Mouse (Mus musculus) bone marrow macrophage, adult 2 months (primary cell): ENCODE measurements around the gene Grwd1. TPM values are rescaled to one million over a fixed set of nuclear protein-coding genes. Genes with fewer than 3 reads are reported as not detected.
A peak's percentile ranks its signal among the peaks of the same experiment; 100 is the strongest.

Experiments used
- H3K27ac ChIP-seq: 2 replicates; pipeline ENCODE4 v1.5.1; 2012; ENCODE audit warnings: low read depth, low read length; ENCODE audit not compliant: insufficient read depth
- H3K4me1 ChIP-seq: 2 replicates; pipeline ENCODE4 v1.6.1; 2012; ENCODE audit warnings: low read length; ENCODE audit not compliant: control insufficient read depth, insufficient read depth
- H3K4me3 ChIP-seq: 2 replicates; pipeline ENCODE4 v1.5.1; 2012; ENCODE audit warnings: mild to moderate bottlenecking, low read length, moderate library complexity; ENCODE audit not compliant: insufficient read depth
- CTCF ChIP-seq: IDR thresholded peaks from 2 replicates; pipeline ENCODE4 v1.5.1; 2012; ENCODE audit warnings: low read depth, mild to moderate bottlenecking, low read length, moderate library complexity
- POLR2A ChIP-seq: IDR thresholded peaks from 2 replicates; pipeline ENCODE4 v1.6.1; 2012; ENCODE audit warnings: mild to moderate bottlenecking, low read depth, low read length, borderline replicate concordance
- polyA plus RNA-seq: library from polyadenylated mRNA; stranded (reverse); fragments of >200 nt; gene quantifications from 2 replicates; pipeline ENCODE4 v1.2.4, GENCODE M21; 2012; ENCODE audit not compliant: missing spikeins, insufficient read depth, insufficient read length

Grwd1 gene
- polyA plus RNA-seq, 1 experiment = 4.4 TPM

GRCm38 (mm10) chr7:45779081-45779641 is 51.6 kb downstream of the Grwd1 start:
- peaks cover 11% of the 10 kb centered on the region for H3K4me1 ChIP-seq
- H3K4me3 ChIP-seq = peak overlapping the region; percentile 0
- no peak overlapping the region for H3K27ac ChIP-seq
- TF ChIP-seq CTCF (no peak), POLR2A (no peak)

- H3K27ac ChIP-seq = no peak overlapping the region
- H3K4me3 ChIP-seq = no peak overlapping the region
- TF ChIP-seq POLR2A (no peak), CTCF (no peak)
- peaks cover 5% of the 10 kb centered on the region; the same call in 1 of the 2 replicates for H3K4me1 ChIP-seq
Observed at GRCm38 (mm10) chr7:45775237-45775636, 55.5 kb downstream of the Grwd1 start.

Other genes starting within 250 kb of the Grwd1 start
- gene Fgf21, start 215.5 kb downstream of the Grwd1 start, polyA plus RNA-seq = not detected in 2 replicates
- gene Fut1, start 213.7 kb downstream of the Grwd1 start, polyA plus RNA-seq = not detected in 2 replicates
- not detected in 2 replicates for gene Izumo1, start 209.1 kb downstream of the Grwd1 start, polyA plus RNA-seq
- 0.40 TPM in 1 of 2 replicates, not detected in the other for gene Rasip1, start 203.5 kb downstream of the Grwd1 start, polyA plus RNA-seq
- not detected in 2 replicates for gene Mamstr, start 191.0 kb downstream of the Grwd1 start, polyA plus RNA-seq
- gene Fut2, start 164.6 kb downstream of the Grwd1 start, polyA plus RNA-seq = not detected in 2 replicates
- not detected in 2 replicates for gene Ntn5, start 146.9 kb downstream of the Grwd1 start, polyA plus RNA-seq
- gene Sec1, start 136.5 kb downstream of the Grwd1 start, polyA plus RNA-seq = not detected in 2 replicates
- gene Car11, start 131.1 kb downstream of the Grwd1 start, polyA plus RNA-seq = 1.3 and 1.9 TPM in 2 replicates
- 85.2 and 85.6 TPM in 2 replicates for gene Dbp, start 125.9 kb downstream of the Grwd1 start, polyA plus RNA-seq
- gene Rpl18, start 115.5 kb downstream of the Grwd1 start, polyA plus RNA-seq = 802 and 833 TPM in 2 replicates
- gene Sphk2, start 112.9 kb downstream of the Grwd1 start, polyA plus RNA-seq = 51.2 and 56.1 TPM in 2 replicates
- not detected in 2 replicates for gene Fam83e, start 109.7 kb downstream of the Grwd1 start, polyA plus RNA-seq
- gene Spaca4, start 105.1 kb downstream of the Grwd1 start, polyA plus RNA-seq = not detected in 2 replicates
- gene Lmtk3, start 47.2 kb downstream of the Grwd1 start, polyA plus RNA-seq = 0.16 TPM in 1 of 2 replicates, not detected in the other
- 1.5 TPM in 1 of 2 replicates, not detected in the other for gene Sult2b1, start 46.3 kb downstream of the Grwd1 start, polyA plus RNA-seq
- gene Cyth2, start 16.4 kb downstream of the Grwd1 start, polyA plus RNA-seq = 63.7 and 68.8 TPM in 2 replicates
- not detected in 2 replicates for gene Kcnj14, start 6.2 kb downstream of the Grwd1 start, polyA plus RNA-seq
- gene Kdelr1, start 41.8 kb upstream of the Grwd1 start, polyA plus RNA-seq = 169 and 174 TPM in 2 replicates
- 0.24 and 0.34 TPM in 2 replicates for gene Grin2d, start 47.4 kb upstream of the Grwd1 start, polyA plus RNA-seq
- 1.1 TPM in 1 of 2 replicates, not detected in the other for gene Syngr4, start 65.8 kb upstream of the Grwd1 start, polyA plus RNA-seq
- gene Tmem143, start 66.0 kb upstream of the Grwd1 start, polyA plus RNA-seq = 15.1 and 18.9 TPM in 2 replicates
- gene Emp3, start 90.5 kb upstream of the Grwd1 start, polyA plus RNA-seq = 635 and 697 TPM in 2 replicates
- 3.2 and 3.9 TPM in 2 replicates for gene Ccdc114, start 93.1 kb upstream of the Grwd1 start, polyA plus RNA-seq
- not detected in 2 replicates for gene Abcc6, start 199.4 kb upstream of the Grwd1 start, polyA plus RNA-seq
- gene Nomo1, start 202.8 kb upstream of the Grwd1 start, polyA plus RNA-seq = 15.6 and 16.8 TPM in 2 replicates